Mouse (Mus musculus) retina, postnatal 1 day (tissue): Measurements from ENCODE around the gene Rnaseh1.
A peak's percentile ranks its signal among the peaks of the same experiment; 100 is the strongest.

Source experiments
- DNase-seq: peaks from one replicate; pipeline ENCODE4 v3.0.0-alpha.2; 2012

The Rnaseh1 gene

DNA sequence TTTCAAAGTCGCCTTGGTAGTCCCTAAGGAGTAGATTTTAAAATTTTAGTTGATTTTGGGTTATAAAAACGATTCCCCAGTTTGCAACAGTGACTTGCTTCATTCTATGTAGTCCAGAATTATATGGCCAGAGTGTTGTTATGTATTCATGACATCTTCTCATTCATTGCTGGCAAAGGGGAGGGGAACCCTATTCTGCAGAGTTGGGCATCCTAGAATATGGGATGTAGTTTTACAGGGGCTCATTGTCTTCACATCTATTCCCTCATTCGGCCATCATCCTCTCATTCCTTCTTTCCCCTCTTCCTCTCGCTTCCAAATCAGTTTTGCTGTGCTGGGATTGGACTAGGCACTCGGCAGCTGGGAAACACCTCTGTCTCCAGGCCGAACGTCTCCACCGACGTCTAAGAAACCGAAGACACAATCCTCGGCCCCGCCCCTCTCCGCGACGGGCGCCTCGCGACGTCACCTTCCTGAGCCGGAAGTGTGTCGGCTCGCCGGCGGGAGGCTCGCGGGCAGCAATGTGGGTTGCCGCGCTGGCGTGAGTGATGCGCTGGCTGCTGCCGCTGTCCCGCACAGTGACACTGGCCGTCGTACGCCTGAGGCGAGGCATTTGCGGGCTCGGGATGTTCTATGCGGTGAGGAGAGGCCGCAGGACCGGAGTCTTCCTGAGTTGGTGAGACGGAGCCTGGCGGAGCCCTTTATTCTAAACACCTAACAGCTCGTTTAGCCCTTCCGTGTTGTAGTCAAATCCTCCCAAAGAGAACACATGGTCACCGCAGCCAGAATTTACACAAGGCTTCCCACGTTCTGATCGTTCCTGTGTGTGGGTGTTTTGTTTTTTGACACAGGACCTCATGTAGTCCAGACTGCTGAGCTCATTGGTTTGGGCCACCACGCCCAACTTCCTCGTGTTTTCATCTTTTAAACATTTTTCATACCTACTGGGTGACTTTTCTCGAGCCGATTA is at the start of gene Rnaseh1:
Gene Rnaseh1 (plus strand): TSS at position 462 of the 970 bp plus-strand sequence.
- peak; percentile 93 for DNase-seq

DNA sequence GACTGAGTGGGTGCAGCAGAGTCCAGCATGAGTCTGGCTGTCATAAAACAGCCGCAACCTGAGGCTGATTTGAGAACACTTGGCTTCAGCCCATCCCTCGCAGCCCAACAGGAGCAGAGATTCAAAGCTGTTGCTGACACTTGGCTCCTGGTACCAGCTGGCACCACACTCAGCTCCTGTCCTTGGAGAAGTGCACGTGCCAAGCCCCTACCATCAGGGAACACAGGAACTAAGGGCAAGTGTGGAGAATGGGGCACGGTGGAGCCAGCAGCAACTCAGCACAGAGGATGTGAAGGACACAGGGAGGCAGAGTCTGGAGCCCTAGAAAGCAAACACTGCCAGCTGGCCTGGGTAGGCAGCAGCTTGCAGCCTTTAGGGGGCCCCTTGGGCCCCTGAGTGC is 47.1 kb upstream of the Rnaseh1 start:
- DNase-seq, result no peak

DNA sequence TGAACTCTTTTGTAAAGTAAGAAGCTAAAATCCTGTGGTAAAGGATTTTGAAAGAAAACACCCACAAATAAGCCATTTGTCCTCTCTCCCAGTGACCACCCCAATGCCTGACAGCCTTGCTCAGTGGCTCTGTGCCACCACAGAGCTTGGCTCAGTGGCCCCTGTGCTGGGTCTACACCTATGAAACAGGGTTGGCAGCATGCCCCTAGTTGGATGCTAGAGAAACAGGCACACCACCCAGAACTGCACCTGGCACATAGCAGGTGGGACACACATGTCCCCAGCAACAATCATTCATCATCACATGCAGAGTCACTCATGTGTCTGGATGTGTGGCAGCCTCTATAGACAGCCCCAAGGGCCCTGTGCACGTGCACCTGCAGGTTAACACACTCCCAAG is 45.9 kb upstream of the Rnaseh1 start:
- DNase-seq, result no peak

DNA sequence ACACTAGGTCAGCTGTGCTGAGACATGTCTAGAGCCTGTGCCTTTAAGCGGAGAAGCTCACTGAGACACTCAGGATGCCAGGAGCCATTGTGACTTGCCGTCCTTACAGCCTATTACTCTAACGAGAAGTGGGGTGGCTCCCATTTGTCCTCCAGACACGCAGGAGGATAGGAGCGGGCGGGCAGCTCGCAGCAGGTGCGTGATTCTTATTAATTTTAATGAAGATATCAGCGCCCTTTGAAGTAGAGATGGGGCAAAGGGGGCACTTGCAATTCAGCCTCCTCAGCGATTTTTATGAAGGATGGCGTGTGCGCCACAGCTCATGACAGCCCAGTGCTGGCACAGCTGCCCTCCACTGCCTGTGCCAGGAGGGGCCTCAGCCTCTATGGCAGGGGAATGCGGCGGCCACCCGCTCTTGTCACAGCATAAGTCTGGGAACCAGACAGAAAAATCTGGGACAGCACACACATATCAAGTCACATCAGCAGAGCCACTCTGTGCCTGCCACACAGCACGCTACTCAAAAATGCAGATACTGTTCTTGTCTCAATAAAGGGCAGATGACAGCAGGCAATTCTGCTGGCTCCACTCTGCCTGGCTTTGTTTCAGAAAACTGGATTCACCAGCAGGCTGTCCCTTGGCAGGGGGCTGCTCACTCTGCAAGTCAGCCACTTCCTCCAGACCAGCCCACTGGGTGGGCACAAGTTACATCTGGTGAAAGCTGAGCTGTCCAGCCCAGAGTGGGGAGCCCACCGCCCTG is 41.7 kb upstream of the Rnaseh1 start:
- peak; percentile 76 for DNase-seq

DNA sequence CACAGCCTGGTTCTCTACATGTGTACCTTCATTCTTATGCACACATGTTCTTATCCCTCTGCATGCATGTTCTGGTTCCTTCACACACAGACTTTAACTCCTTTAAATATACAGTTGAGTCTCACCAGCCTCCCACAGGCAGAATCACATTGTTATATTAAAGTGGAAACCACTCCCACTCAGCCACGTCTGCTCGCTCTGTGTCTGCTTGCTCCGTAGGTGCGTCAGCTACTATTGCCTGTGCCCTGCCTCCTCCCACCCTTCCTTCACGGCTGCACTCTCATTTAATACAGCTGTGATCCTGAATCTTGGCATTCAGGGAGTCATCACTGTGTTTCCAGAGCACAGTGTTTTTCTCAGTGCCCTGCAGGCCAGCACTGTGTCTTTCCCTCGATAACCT is 37.0 kb upstream of the Rnaseh1 start:
- DNase-seq, result no peak

DNA sequence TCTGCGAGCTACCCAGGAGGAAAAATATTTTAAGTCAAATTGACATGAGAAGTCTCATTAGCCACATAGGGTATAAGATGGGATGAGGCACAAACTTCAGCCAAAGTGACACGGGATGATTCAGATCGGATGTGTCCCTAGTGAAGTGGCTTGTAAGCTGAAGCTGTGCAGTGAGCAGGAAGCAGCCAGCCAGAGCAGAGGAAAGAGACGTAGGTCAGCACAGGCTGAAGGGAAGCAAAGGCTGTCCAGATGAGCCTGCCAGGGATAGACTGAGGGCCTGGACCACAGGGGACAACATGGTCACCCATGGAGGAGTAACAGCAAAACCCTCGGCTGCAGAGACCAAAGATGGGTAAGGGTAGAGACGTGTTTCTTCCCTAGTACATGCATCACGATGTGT is 35.0 kb upstream of the Rnaseh1 start:
- DNase-seq, result no peak

DNA sequence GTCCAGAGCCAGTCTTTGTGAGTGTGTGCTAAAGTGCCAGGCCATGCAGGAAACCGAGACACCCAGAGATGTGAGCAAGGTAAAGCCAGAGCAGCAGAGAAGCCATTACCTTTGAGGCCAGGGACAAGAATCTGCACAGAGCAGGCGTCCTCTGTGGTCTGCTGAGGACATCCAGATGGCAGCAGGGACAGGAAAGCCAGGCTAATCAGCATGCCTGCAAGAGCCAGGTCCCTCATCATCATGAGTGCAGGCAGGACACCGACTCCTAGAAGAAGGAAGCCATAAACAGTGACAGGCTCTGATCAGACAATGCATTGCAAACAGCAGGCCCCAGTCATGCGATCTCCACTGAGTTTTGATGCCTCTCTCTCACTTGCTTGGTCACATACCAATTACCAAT is 32.1 kb upstream of the Rnaseh1 start:
- DNase-seq, result no peak

DNA sequence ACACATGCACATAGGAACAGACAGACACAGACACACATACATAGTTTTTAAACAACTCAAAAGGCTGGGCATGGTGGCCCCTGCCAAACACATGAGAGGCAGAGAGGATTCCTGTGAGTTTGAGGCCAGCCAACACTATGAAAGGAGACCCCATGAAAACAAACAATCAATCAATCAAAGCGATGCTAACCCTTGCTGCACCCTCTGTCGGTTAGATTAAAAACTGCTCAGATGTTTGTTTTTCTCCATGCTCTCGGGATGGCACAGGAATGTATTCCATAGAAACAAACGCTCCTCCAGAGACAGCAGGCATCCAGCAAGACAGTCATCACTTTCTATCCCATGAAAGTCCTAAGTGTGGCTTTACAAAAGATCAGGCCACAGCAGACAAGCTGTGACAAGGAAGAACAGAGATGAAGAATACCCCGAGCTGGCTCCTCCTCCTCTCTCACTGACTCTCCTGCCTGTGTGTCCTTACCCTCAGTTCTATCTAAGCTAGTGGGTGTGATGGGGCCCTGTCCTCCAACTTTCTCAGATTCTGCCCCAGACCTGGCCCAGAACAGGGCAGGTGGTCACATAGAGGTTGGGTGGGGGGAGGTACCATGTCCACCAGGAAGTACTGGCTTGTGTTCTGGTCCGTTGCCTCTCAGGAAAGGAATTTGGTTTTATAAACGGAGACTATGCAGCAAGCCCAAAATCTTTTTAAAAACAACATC is 27.8 kb upstream of the Rnaseh1 start:
- DNase-seq, result no peak

DNA sequence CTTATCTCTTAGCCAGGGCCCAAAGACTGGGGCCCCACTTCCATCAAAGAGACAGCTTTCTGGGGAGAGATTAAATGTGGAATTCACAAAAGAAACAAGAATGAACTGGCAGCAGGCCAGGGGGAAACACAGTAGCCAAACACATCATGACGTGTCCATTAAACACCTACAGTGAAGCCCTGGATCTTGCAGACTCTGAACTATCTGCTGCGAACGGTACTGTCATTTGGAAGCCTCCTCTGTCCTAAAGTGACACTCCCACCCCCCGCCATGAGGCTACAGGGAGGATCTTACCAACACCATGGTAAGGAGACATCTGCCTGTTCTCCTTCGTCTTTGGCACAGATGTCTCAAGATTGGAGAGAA is 27.3 kb upstream of the Rnaseh1 start:
- no peak for DNase-seq

DNA sequence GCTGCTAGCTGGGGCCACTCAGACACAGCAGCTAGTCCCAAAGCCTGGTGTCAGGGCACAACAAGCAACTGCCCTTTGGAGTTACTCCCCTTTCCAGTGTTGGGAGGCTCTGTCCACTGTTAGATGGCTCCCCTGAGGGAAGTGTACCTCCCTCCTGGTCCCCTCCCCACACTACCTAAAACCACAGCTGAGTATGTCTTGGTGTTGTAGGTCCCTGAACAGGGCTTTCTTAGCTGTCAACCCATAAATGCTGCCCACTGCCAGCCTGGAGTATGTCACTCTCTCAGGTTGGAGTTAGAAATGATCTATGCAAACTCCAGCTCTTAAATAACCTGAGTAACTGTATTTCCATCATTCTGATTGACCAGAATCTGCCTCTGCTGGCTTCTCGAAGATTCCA is 26.8 kb upstream of the Rnaseh1 start:
- no peak for DNase-seq

DNA sequence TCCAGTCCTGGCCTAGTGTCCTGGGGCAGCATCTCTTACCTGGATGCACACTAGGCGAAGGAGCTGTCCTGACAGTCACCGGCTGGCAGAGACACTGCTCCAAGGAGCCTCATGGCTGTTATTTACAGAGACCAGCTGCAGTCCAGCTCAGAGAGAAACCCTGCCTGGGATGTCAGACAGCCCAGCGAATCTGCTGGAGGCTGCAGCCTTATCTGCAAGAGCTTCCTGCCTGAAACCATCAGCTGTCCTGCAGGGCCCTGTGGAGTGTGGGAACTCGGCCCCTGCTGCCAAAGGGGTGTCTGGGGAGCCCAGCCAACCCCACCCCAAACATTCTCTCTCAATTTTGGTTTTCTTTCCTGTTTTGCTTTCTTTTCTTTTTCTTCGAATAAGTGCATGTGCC is 26.2 kb upstream of the Rnaseh1 start, which contains the start of gene Colec11:
Gene Colec11 (minus strand): TSS at position 183 of the 400 bp plus-strand sequence.
- DNase-seq, result no peak

DNA sequence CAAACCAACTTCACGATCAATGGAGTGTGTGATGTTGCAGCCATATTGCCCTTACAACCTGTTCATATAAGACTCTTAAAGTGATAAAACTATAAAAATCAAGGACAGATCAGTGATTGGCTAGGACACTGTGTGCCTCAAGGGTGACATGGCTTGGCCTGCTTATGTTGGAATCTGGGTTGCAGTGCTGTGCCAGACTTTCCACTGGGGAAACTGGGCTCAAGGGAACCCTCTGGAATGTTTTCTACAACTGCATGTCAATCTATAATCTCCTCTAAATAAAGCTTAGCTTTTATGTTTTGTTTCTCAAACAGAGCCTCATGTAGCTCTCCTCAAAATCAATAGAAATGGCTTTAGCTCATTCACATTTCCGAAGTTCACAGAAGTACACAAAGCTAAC is 25.2 kb upstream of the Rnaseh1 start:
- no peak for DNase-seq

DNA sequence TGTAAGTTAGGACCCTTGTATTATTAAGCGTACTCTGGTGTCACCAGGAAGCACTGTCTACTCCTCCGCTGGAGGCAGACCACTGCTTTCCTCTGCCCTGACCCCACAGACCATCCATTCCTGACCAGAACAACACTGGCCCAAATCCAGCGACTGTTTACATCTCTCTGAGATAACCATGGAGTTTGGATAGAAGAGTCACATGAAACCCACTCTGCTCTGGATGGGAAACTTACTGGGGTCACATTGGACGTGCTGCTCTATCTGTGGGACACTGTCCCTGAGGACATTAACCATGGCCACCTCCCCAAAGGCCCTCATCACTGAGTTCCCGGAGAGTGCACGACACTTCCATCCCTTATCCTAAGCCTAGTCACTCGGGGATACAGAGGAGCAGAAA is 24.0 kb upstream of the Rnaseh1 start:
- DNase-seq, result no peak

DNA sequence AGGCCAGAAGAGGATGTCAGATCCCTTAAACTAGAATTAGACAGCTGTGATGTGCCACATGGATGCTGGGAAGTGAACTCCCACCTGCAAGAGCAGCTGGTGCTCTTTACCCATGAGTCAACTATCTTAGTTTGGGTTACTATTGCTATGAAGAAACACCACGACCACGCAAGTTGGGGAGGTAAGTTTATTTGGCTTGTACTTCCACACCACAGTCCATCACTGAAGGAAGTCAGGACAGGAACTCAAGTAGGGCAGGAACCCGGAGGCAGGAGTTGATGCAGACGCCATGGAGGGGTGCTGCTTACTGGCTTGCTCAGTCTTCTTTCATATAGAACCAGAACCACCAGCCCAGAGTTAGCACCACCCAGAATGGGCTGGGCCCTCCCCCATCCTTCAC is 22.3 kb upstream of the Rnaseh1 start:
- no peak for DNase-seq

DNA sequence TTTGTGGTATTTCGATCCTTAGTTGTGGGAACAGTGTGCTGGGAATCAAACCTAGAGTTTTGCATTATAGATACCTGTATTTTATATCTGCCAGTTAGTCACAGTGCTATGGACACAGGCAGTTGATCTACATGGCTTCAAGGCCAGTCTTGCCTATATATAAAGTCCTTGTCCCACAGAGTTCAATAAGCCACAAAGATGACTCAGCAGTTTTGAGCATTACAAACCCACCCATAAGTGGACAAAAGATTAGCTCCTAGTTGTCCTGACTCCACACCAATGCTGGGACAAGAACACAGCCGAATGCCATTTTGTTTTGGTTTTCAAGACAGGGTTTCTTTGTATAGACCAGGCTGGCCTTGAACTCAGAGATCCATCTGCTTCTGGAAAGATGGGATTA is 21.0 kb upstream of the Rnaseh1 start:
- no peak for DNase-seq

DNA sequence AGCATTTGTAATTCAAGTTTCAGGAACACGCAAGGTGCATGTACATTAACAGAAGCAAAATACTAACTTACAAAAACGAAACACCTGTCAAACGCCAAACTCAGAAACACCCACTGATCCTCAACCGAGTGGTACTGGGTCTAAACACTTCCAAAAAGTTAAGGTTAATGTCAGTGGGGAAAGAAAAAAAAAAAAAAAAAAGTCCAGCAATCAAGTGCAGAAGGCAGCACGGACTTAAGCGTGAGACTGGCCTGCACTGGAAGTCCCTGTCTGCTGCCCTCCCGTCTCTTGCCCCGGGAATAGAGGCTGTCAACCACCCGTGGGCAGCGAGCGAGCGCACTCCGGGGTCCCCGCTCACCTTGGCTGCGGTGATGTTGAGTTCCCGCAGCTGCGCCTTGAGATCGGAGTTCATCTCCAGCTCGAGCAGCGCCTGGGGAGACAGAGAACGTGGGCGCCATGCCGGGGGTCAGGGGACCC is 14.3 kb upstream of the Rnaseh1 start:
- no peak for DNase-seq

DNA sequence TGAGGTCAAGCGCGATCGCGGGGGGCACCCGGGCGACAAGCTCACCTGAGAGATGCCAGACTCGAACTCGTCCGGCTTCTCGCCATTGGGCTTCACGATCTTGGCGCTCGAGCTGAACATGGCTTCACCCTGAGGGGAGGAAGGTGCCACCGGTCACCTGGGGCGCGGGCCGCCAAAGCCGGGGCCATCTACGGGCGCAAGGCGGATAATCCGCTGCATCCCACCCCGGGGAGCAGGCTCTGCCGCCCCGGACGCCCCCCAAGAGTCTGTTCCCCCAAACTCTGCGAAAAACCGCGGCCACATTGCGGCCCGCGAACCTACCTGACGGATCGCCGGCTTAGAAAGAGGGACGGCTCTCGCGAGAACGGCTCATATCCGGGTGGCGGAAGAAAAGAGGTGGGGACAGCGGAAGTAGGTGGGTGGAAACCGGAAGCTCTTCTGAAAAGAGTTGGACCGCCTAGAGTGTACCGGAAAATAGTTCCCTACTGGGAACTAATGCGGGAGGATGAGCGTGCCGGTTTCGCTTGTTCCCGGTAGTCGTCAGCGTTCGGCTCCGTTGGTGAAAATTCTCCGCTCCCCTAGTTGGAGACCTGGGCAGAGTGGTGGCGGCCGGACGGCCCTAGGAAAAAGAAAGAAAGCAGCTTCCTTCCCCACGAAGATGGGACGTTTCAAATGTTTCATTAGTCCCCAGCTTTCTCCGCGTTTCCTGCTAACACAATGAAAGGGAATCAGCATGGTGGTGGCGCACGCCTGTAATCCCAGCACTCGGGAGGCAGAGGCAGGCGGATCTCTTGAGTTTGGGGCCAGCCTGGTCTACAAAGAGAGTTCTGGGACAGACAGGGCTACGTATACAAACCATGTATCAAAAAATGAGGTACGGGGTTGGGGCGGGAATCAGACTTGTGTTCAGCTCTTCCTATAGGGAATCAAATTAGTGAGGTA is 13.6 kb upstream of the Rnaseh1 start, which contains the start of gene Rps7:
Gene Rps7 (minus strand): TSS at position 419 of the 942 bp plus-strand sequence.
- peak; percentile 98 for DNase-seq

DNA sequence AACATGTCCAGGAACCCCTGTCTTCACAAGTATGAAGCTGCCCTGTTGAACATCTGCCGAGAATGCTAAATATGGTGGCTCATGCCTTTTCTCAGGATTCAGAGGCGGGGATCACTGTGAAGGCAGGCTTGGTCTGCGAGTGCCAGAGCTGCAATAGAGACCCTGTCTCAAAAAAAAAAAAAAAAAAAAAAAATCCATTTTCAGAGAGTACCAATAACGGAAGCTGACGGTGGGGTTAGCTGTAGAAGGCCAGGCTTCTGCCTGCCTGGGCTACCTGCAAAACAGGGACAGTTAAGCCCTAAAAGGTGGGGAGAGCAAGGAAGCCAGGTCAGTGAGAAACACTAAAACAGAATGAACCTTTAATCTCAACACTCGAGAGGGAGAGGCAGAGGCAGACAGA is 12.9 kb upstream of the Rnaseh1 start:
- no peak for DNase-seq

DNA sequence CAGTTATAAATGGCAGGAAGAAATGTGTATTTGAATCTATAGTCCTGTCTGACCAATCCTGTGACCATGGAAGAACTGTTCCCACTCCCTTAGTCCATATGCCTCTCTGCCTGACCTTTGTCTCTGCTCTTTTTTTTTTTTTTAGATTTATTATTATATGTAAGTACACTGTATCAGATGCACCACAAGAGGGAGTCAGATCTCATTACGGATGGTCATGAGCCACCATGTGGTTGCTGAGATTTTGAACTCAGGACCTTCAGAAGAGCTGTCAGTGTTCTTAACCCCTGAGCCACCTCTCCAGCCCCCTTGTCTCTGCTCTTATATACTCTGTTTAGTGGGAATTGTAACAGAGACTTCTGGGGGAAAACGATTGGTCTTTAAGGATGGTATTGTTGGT is 10.6 kb upstream of the Rnaseh1 start:
- peak; percentile 12 for DNase-seq

DNA sequence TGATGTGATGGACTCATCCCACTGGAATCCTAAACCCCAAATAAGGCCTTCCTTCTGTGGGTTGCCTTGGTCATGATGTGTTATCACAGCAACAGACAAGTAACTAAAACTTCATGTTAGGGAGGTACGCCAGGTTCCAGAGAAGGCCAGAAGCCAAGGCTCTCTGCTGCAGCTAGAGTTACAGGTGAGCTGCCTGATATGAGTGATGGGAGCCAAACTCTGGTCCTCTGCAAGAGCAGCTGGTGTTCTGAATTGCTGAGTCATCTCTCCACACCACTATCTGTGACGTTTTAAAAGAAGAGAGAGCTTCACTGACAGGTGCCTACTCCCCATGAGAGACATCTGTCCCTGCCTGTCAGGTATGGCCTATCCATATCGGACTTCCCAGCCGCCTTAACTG is 13.2 kb downstream of the Rnaseh1 start:
- no peak for DNase-seq

DNA sequence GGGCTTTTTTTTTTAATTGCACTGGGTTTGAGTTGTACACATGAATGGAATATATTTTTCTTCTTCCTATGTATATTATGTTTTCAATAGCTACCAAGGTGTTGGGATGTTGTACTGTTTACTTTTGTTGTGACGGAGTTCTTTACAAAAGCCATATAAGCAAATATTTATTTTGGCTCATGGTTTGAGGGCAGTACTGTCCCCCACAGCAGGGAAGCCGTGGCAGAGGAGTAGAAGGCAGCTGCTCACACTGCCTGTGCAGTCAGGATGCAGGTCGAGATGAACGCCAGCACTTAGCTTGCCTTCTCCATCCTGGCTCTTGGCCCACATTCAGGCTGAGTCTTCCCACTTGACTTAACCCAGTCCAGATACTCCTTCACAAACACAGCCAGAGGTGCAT is 17.3 kb downstream of the Rnaseh1 start:
- no peak for DNase-seq

DNA sequence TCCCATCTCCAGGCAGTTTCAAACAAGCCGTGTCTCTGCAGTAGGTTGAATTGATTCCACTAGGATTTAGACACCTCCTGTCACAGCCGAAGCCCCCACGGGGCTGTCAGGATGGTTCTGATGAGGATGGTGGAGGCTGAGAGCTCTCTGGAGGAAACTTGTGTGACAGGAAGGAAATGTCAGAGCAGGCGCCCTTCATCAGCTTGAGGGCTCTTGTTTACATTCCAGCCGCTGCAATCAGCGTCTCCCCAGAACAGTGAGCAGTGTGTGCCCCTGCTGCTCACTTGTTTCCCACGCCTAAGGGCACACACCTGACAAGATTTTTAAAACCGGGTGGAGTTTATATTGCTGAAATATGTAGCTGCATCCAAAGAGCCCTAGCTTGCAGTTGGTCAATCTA is 17.9 kb downstream of the Rnaseh1 start:
- no peak for DNase-seq
